Mouse (Mus musculus) stomach, postnatal 0 days (tissue): ENCODE results near the gene Abcc9. TPM values are rescaled to one million over a fixed set of nuclear protein-coding genes. Genes with fewer than 3 reads are reported as not detected.

Source experiments
- ATAC-seq: fragments of 200-750 bp; cut with Nextera tagmentation; 2 replicates; pipeline ENCODE4 v1.8.0; 2017; ENCODE audit not compliant: low FRiP score, low TSS enrichment
- DNase-seq: peaks from one replicate; pipeline ENCODE4 v3.0.0-alpha.2; 2016; ENCODE audit warnings: low spot score
- H3K27ac ChIP-seq: fragments of 300-500 bp; sonication (generic); replicated peaks from 2 replicates; pipeline ENCODE4 v1.5.1; 2014; ENCODE audit warnings: mild to moderate bottlenecking, control low read depth
- H3K27me3 ChIP-seq: fragments of 300-500 bp; sonication (generic); 2 replicates; pipeline ENCODE4 v1.6.1; 2014; ENCODE audit warnings: low read length; ENCODE audit not compliant: control insufficient read depth, insufficient read depth
- H3K36me3 ChIP-seq: fragments of 300-500 bp; sonication (generic); 2 replicates; pipeline ENCODE4 v1.6.1; 2014; ENCODE audit warnings: low read length, mixed read lengths; ENCODE audit not compliant: control insufficient read depth, insufficient read depth
- H3K4me1 ChIP-seq: fragments of 300-500 bp; sonication (generic); replicated peaks from 2 replicates; pipeline ENCODE4 v1.6.1; 2014; ENCODE audit warnings: antibody characterized with exemption; ENCODE audit not compliant: control insufficient read depth, insufficient read depth
- H3K4me2 ChIP-seq: fragments of 300-500 bp; sonication (generic); replicated peaks from 2 replicates; pipeline ENCODE4 v1.6.1; 2014; ENCODE audit warnings: low read depth, mild to moderate bottlenecking, control low read depth, moderate library complexity
- H3K4me3 ChIP-seq: fragments of 300-500 bp; sonication (generic); 2 replicates; pipeline ENCODE4 v1.5.1; 2014; ENCODE audit warnings: low read depth, low read length, control low read depth
- H3K9ac ChIP-seq: fragments of 300-500 bp; sonication (generic); 2 replicates; pipeline ENCODE4 v1.6.1; 2014; ENCODE audit warnings: mild to moderate bottlenecking, low read length, control low read depth, mixed read lengths
- H3K9me3 ChIP-seq: fragments of 300-500 bp; sonication (generic); 2 replicates; pipeline ENCODE4 v1.6.1; 2016; ENCODE audit warnings: low read length; ENCODE audit not compliant: control insufficient read depth
- CTCF ChIP-seq: IDR thresholded peaks from 2 replicates; pipeline ENCODE4 v1.5.1; 2016; ENCODE audit warnings: antibody characterized with exemption, low read depth, mild to moderate bottlenecking, moderate library complexity
- EP300 ChIP-seq: optimal IDR thresholded peaks from 2 replicates; pipeline ENCODE3; 2016; ENCODE audit warnings: antibody characterized with exemption
- WGBS: fragments of 180-500 bp; shearing (Covaris S2); extraction: QIAGEN DNeasy Blood & Tissue Kit; methylation state at CpG from one replicate; pipeline ENCODE4 v1.1.7; 2014; 5-methylcytosine and 5-hydroxymethylcytosine counted together
- polyA plus RNA-seq: library from polyadenylated mRNA; unstranded; fragments of >200 nt; fragmentation: Nextera tagmentation; extraction: Ambion mirVana; gene quantifications from 2 replicates; pipeline ENCODE4 v1.2.1, GENCODE M21; 2015

The Abcc9 gene
- polyA plus RNA-seq, 1 experiment from 2014 or later, result 4.6 TPM

DNA sequence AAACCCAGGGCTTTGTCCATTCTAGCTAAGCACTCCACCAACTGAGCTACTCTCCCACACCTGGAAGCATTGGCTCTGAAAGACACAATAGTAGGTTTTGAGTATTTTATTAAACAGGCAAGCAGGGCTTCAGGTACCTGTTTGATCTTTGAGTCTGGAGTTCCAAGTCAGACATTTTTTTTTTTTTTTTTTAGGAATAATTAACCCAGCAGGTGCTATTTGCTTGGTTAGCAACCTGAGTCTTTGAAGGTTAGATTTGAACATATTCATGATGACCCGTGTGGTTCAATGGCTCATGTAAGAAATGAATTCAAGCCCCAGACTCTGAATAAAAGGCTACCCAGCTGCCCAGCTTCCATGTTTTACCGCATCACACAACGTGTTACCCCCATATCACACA lies 137.4 kb downstream of the Abcc9 start:
- 87% methylated on average over 3 of the region's 3 CpGs for WGBS

DNA sequence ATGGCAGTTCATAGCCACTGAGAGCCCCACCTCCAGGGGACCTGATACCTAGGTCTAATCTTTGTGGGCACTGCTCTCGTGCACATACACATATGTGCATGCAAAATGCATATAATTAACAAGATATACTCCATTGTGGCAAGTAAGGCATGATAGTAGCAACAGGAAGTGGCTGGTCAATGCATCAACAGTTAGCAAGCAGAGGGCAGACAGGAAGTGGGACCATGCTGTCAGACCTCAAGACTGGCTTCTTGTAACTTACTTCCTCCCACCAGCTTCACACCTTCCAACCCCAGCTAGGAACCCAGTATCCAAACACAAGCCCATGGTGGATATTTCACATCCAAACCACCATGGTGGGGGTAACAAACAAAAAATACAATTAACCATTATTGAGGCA lies 141.0 kb downstream of the Abcc9 start:
- TF ChIP-seq EP300, result no peak
- no peak for TF ChIP-seq CTCF
- Histone ChIP-seq H3K4me2 (no peak overlapping the region), H3K27me3 (no peaks in the 10 kb centered on the region), H3K36me3 (no peaks in the 10 kb centered on the region), H3K9ac (no peak overlapping the region), H3K4me1 (no peaks in the 10 kb centered on the region), H3K4me3 (no peak overlapping the region), H3K27ac (no peak overlapping the region), H3K9me3 (no peaks in the 10 kb centered on the region)
- ATAC-seq (no peak), DNase-seq (no peak)
- 66% methylated on average over 1 of the region's 1 CpGs for WGBS

More for the DNA sequence above, 137.4 kb downstream of the Abcc9 start:
- H3K27me3 ChIP-seq, result no peaks in the 10 kb centered on the region
- DNase-seq, result no peak
- peaks cover 3% of the 10 kb centered on the region; the same call in 1 of the 2 replicates for H3K4me1 ChIP-seq
- no peak overlapping the region for H3K4me2 ChIP-seq
- TF ChIP-seq EP300 (no peak), CTCF (no peak)
- no peak overlapping the region for H3K27ac ChIP-seq
- no peak overlapping the region for H3K9ac ChIP-seq
- H3K4me3 ChIP-seq, result no peak overlapping the region
- H3K36me3 ChIP-seq, result no peaks in the 10 kb centered on the region
- ATAC-seq, result no peak
- H3K9me3 ChIP-seq, result no peaks in the 10 kb centered on the region

DNA sequence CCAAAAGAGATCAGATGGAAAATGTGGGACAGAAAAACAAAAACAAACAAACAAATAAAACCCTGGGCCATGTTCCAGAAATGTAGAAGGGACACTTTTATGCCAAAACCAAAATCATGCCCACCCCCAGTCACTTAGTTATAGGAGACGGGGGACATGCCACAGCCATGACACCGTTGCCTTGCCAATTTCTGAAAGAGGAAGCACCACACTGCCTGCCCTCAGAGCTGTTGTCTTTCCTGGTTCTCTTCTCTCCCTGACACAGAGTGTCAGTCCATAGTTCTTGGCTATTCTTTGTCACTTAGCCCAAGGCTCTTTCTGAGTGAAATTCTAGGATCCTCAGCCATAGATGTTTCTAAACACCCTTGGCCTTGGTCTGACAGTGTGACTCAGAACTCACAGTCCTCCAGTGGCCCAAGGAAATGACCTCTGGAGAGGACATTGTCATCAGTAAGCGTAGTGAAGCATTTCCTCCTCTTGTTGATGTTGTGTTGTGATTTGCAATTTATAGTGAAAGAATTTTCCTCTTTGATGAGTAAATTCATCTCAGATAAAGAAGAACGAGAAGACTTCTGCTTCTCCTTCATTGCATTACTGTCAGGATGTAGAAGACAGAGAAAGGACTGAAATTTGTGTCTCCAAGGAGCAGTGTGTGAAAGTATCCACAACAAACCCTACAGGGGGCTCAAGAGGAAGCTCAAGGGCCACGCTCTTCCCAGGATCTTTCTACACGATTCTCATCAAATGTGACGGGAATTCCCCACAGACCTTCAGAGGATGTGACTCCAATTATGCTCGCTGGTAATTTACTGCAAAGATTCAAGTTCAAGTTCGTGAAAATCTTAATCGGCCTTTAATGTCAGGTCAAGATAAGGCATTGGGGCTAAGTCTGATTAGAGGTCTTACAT lies 143.1 kb downstream of the Abcc9 start:
- TF ChIP-seq EP300 (no peak), CTCF (no peak)
- H3K36me3 ChIP-seq, result no peaks in the 10 kb centered on the region
- H3K27me3 ChIP-seq, result no peaks in the 10 kb centered on the region
- WGBS, result 78% methylated on average over 10 of the region's 10 CpGs
- no peaks in the 10 kb centered on the region for H3K9me3 ChIP-seq
- no peak for ATAC-seq
- H3K9ac ChIP-seq, result no peak overlapping the region
- no peak for DNase-seq
- H3K4me2 ChIP-seq, result no peak overlapping the region
- H3K4me1 ChIP-seq, result no peaks in the 10 kb centered on the region
- H3K4me3 ChIP-seq, result no peak overlapping the region
- H3K27ac ChIP-seq, result no peak overlapping the region

DNA sequence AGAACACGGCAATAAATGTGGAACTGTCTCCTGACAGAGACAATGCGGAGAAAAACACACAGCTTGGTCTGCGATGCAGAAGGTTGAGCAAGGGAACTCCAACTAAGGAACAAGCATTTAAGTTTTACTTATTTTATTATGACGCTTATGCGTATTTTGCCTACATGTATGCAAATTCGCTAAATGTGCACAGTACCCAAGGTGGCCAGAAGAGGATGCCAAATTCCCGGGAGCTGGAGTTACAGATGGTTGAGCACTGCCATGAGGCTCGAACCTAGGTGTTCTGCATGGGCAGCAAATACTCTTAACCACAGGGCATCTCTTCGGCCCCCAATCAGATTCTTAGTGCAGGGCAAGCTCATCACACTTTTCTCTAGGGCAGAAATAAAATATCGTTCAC lies 144.0 kb downstream of the Abcc9 start:
- 78% methylated on average over 10 of the region's 10 CpGs for WGBS
- no peak overlapping the region for H3K27ac ChIP-seq
- H3K4me2 ChIP-seq, result no peak overlapping the region
- H3K4me1 ChIP-seq, result no peaks in the 10 kb centered on the region
- ATAC-seq, result no peak
- H3K27me3 ChIP-seq, result no peaks in the 10 kb centered on the region
- H3K4me3 ChIP-seq, result no peak overlapping the region
- H3K36me3 ChIP-seq, result no peaks in the 10 kb centered on the region
- no peaks in the 10 kb centered on the region for H3K9me3 ChIP-seq
- no peak for DNase-seq
- TF ChIP-seq CTCF (peak; percentile 63), EP300 (no peak)
- H3K9ac ChIP-seq, result no peak overlapping the region

DNA sequence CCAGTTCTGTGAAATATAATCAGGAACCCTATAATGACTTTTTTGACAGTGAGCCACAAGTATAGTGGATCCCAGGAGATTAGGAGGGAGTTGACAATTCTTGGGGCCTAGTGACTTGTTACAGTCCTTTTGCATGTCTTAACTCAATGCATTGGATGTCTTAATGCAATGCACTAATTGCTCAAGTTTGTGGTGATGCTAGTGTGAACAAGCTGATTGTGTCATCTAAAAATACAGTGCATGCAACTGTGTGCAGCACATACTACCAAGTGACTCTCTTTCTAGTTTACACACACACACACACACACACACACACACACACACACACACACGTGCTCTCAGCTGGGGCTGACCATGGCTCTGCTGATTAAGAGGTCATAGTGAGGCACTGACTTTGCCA lies 146.1 kb downstream of the Abcc9 start:
- Histone ChIP-seq H3K27ac (no peak overlapping the region), H3K36me3 (no peaks in the 10 kb centered on the region), H3K4me3 (no peak overlapping the region), H3K27me3 (no peaks in the 10 kb centered on the region), H3K9ac (no peak overlapping the region), H3K4me2 (no peak overlapping the region), H3K4me1 (no peaks in the 10 kb centered on the region), H3K9me3 (no peaks in the 10 kb centered on the region)
- 74% methylated on average over 1 of the region's 1 CpGs for WGBS
- no peak for ATAC-seq
- DNase-seq, result no peak
- TF ChIP-seq CTCF (no peak), EP300 (no peak)

DNA sequence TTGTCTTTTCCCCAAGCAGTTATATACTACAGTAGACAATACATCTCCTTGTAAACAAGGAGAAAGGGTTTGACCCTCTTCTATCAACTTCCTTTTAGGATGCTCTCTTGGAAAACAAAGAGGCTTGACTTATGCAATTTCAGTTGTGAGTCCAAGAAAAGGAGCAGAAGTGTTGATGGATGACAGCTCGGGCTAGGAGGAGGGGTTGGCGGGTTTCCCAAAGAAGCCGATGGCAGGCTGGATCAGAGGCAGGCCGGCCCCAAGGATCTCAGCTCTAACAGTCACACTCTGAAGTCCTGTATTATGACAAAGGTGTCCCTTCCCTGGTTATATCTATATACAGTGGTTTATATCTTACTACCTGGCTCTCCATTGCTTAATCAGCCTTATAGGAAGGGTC lies 150.6 kb downstream of the Abcc9 start:
- Histone ChIP-seq H3K9ac (no peak overlapping the region), H3K9me3 (no peaks in the 10 kb centered on the region), H3K4me2 (no peak overlapping the region), H3K27me3 (no peaks in the 10 kb centered on the region), H3K4me3 (no peak overlapping the region), H3K27ac (no peak overlapping the region; the same call in 1 of the 2 replicates), H3K36me3 (no peaks in the 10 kb centered on the region), H3K4me1 (no peaks in the 10 kb centered on the region)
- 45% methylated on average over 4 of the region's 4 CpGs for WGBS
- TF ChIP-seq EP300 (no peak), CTCF (no peak)
- ATAC-seq (no peak; the same call in 1 of the 2 replicates), DNase-seq (no peak)
